Mouse (Mus musculus) C2C12 (cell line): ENCODE measurements around the gene Tefm. TPM values are rescaled to one million over a fixed set of nuclear protein-coding genes. Genes with fewer than 3 reads are reported as not detected.

Source experiments
- H3K27me3 ChIP-seq: one replicate; pipeline ENCODE4 v1.6.1; 2011; ENCODE audit not compliant: control insufficient read depth, insufficient read depth, insufficient read length
- H3K36me3 ChIP-seq: one replicate; pipeline ENCODE4 v1.6.1; 2011; ENCODE audit not compliant: control insufficient read depth, insufficient read depth
- H3K4me3 ChIP-seq: one replicate; pipeline ENCODE4 v1.5.1; 2011; ENCODE audit warnings: mild to moderate bottlenecking, control low read depth; ENCODE audit not compliant: poor library complexity, insufficient read depth, severe bottlenecking
- H3K79me2 ChIP-seq: one replicate; pipeline ENCODE4 v1.6.1; 2011; ENCODE audit not compliant: control insufficient read depth, insufficient read depth
- H3K79me3 ChIP-seq: one replicate; pipeline ENCODE4 v1.6.1; 2011; ENCODE audit warnings: low read depth, control low read depth
- H3ac ChIP-seq: one replicate; pipeline ENCODE3; 2011; ENCODE audit warnings: low read depth; ENCODE audit not compliant: control insufficient read depth, insufficient read length
- CEBPB ChIP-seq: IDR thresholded peaks from one replicate; pipeline ENCODE4 v1.6.1; 2011; ENCODE audit warnings: low read depth, mild to moderate bottlenecking, control low read depth, moderate library complexity
- CTCF ChIP-seq: IDR thresholded peaks from one replicate; pipeline ENCODE4 v1.5.1; 2011; ENCODE audit not compliant: control insufficient read depth, insufficient read depth, insufficient read length
- FOSL1 ChIP-seq: IDR thresholded peaks from one replicate; pipeline ENCODE4 v1.8.0; 2011; ENCODE audit warnings: mild to moderate bottlenecking, low read length; ENCODE audit not compliant: poor library complexity, insufficient read depth, severe bottlenecking
- MAX ChIP-seq: IDR thresholded peaks from one replicate; pipeline ENCODE4 v1.6.1; 2011; ENCODE audit warnings: mild to moderate bottlenecking, control low read depth
- MYOD1 ChIP-seq: IDR thresholded peaks from one replicate; pipeline ENCODE4 v1.6.1; 2011; ENCODE audit warnings: low read depth; ENCODE audit not compliant: control insufficient read depth, insufficient read length
- MYOG ChIP-seq: IDR thresholded peaks from one replicate; pipeline ENCODE4 v1.6.1; 2011; ENCODE audit not compliant: control insufficient read depth, insufficient read length; ENCODE audit errors: extremely low read depth
- USF1 ChIP-seq: IDR thresholded peaks from one replicate; pipeline ENCODE4 v1.6.1; 2011; ENCODE audit warnings: low read depth, mild to moderate bottlenecking, control low read depth, moderate library complexity
- polyA plus RNA-seq: library from polyadenylated mRNA; unstranded; fragments of >200 nt; fragmentation: generic; extraction: Trizol; gene quantifications from one replicate; pipeline ENCODE4 v1.2.1, GENCODE M21; 2012; ENCODE audit warnings: missing spikeins

The Tefm gene
- polyA plus RNA-seq, 1 experiment = 11.5 TPM

DNA sequence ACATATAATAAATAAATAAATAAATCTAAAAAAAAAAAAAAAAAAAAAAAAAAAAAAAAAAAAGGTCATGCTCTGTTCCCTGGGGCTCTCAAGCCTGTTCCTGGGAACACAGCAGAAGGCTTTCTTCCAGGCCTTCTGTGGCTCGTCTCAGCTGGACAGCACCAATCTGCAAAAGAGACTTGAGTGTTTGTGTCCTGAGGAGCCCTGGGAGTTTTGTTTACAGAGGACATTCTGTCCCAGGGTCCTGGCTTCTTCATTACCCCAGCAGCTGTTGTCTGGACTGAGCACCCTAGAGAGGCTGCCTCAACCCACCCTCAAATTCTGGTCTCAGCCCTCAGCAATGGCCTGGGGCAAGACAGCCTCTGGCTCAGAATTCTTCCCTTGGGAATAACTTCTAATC, 6.3 kb upstream of the Tefm start:
- no peak overlapping the region for H3K4me3 ChIP-seq
- no peak overlapping the region for H3ac ChIP-seq
- TF ChIP-seq CEBPB (no peak), FOSL1 (no peak), USF1 (no peak), MAX (no peak)
- no peaks in the 10 kb centered on the region for H3K27me3 ChIP-seq
- no peaks in the 10 kb centered on the region for H3K79me3 ChIP-seq
- no peaks in the 10 kb centered on the region for H3K79me2 ChIP-seq
- H3K36me3 ChIP-seq = no peaks in the 10 kb centered on the region

DNA sequence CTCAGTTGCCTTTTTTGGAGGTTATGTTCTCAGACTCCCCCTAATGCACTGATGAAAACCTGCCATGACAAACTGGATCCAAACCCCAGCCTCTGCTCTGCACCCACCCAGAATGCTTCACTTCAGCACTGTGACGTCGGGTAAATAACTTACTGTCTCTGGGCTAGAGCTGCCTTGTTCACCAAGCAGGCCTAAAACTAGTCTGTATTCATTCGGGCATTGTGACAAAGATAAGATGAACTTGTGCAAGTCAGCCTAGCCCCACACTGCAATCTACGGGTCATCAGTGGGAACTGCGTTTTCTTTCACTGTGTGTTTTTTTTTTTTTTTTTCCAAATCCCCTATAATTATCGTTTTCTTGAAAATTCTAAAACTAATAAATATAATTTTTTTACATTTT, 5.8 kb upstream of the Tefm start:
- Histone ChIP-seq H3K79me3 (no peaks in the 10 kb centered on the region), H3ac (no peak overlapping the region), H3K79me2 (no peaks in the 10 kb centered on the region), H3K36me3 (no peaks in the 10 kb centered on the region), H3K27me3 (no peaks in the 10 kb centered on the region), H3K4me3 (no peak overlapping the region)
- TF ChIP-seq USF1 = no peak
- TF ChIP-seq CTCF = no peak
- TF ChIP-seq MYOD1 = no peak
- TF ChIP-seq MYOG = no peak
- TF ChIP-seq CEBPB = no peak
- no peak for TF ChIP-seq MAX

DNA sequence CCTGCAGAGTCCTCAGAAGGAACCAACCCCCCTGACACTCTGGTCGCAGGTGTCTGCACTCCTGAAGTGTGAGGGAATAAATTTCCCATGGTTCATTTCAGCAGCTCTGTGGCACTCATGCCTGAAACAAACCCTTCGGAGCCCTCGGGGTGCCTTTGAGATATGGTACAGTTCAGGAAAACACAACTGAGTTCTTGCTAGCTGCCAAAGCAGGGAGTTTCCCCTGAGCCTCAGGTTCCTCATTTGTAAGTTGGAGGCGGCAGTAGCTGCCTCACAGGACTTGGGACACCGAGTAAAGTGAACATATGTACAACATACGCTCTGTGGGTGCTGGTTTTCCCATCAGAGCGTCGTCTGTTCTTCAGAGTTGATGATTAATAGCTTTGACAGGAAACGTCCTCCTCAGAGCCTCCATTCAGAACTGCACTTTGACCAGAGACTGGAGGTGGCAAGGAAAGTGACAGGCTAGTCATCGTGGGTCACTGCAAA, 3.9 kb upstream of the Tefm start:
- peaks cover 13% of the 10 kb centered on the region for H3K79me2 ChIP-seq
- peaks cover 7% of the 10 kb centered on the region for H3K79me3 ChIP-seq
- no peak overlapping the region for H3K4me3 ChIP-seq
- H3K36me3 ChIP-seq = no peaks in the 10 kb centered on the region
- H3ac ChIP-seq = no peak overlapping the region
- H3K27me3 ChIP-seq = no peaks in the 10 kb centered on the region
- TF ChIP-seq MYOG (no peak), CTCF (no peak), FOSL1 (no peak), MAX (no peak), CEBPB (no peak), MYOD1 (no peak), USF1 (no peak)

DNA sequence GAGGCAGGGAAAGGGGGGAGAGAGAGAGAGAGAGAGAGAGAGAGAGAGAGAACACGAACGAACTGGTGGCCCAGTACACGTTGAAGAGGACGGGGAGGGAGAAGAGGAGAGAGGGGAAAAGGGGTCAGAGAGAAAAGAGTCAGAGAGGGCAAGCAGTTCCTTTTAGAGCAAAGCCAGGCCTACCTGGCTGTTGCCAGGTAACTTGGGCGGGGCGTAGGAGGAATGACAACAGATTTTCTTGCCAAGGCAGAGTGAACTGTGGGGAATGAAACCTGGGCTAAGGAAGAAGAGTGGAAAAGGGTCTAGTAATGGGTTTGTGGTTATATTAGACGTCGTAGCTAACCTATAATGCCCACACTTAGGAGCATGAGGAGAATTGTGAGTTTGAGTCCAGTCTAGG, 897 bp upstream of the Tefm start:
- Histone ChIP-seq H3K79me2 (peaks cover 35% of the 10 kb centered on the region), H3K27me3 (no peaks in the 10 kb centered on the region), H3K36me3 (peaks cover 22% of the 10 kb centered on the region), H3K79me3 (peaks cover 13% of the 10 kb centered on the region), H3ac (no peak overlapping the region), H3K4me3 (no peak overlapping the region)
- TF ChIP-seq CEBPB = no peak
- TF ChIP-seq FOSL1 = no peak
- no peak for TF ChIP-seq MYOG
- no peak for TF ChIP-seq MYOD1
- TF ChIP-seq USF1 = no peak
- no peak for TF ChIP-seq CTCF
- TF ChIP-seq MAX = no peak

DNA sequence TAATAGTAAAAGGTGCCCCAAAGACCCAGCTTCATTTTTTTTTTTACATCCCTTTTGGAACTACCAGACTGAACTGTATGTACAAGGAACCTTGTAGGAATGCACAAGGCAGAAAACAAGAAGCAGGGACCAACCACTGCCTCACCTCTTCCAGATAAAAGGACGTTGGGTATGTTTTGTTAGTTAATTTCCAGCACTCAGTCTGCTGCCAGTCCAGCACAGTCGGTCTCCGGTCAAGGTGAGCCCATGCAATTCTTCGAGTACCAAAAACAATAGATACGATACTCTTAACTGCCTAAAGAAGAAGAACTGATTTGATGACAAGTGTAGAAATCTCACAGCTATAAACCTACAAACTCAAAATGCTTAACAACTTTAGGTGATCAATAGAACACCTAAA, 4.2 kb downstream of the Tefm start:
- H3K4me3 ChIP-seq = no peak overlapping the region
- no peak for TF ChIP-seq MYOD1
- no peak for TF ChIP-seq MAX
- no peak for TF ChIP-seq USF1
- TF ChIP-seq FOSL1 = no peak
- no peak for TF ChIP-seq CTCF
- no peak for TF ChIP-seq CEBPB
- TF ChIP-seq MYOG = no peak
- peaks cover 13% of the 10 kb centered on the region for H3K79me3 ChIP-seq
- no peak overlapping the region for H3ac ChIP-seq
- peaks cover 43% of the 10 kb centered on the region for H3K79me2 ChIP-seq
- peaks cover 60% of the 10 kb centered on the region for H3K36me3 ChIP-seq
- no peaks in the 10 kb centered on the region for H3K27me3 ChIP-seq

DNA sequence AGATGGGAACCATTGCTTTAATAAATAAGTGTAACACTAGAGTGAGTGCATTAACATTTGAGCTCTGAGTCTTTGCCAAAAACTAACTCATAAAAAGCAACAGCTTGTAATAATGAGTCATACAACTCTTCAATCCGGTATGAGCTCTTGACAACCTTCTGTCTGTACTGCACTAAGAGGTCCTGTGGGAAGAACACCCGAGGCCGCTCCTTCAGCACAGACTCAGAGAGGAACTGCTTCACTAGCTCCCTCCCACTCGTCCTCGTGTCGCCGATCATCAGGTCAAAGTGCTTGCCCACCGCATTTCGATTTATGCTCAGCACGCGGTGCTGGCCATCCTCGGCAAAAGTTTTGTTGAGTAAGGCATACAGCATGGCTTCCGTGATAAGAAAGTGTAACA, 5.2 kb downstream of the Tefm start:
- TF ChIP-seq MYOD1 (no peak), MAX (no peak), CEBPB (no peak), USF1 (no peak), FOSL1 (no peak)
- H3K79me3 ChIP-seq = peaks cover 12% of the 10 kb centered on the region
- no peaks in the 10 kb centered on the region for H3K27me3 ChIP-seq
- H3K4me3 ChIP-seq = no peak overlapping the region
- H3K36me3 ChIP-seq = peaks cover 70% of the 10 kb centered on the region
- H3ac ChIP-seq = no peak overlapping the region
- H3K79me2 ChIP-seq = peaks cover 40% of the 10 kb centered on the region
